In genomic region chr1:55192015-55192414, GRCm38 (mm10) we compare ENCODE assay signal across 7 mouse cellular contexts. TPM values are rescaled to one million over a fixed set of nuclear protein-coding genes. Genes with fewer than 3 reads are reported as not detected.
A peak's percentile ranks its signal among the peaks of the same experiment; 100 is the strongest.
DNase-seq lines count a peak whose midpoint lies in the region; ATAC-seq and TF ChIP-seq lines count a peak whose summit lies in the region.

No protein-coding gene starts in this region.

- DNase-seq in neural tube, embryonic 10.5 days (ENCODE audit: extremely low spot score, low spot score), result no peak
- no peak for DNase-seq in liver, postnatal 0 days
- no peak for DNase-seq in left cerebral cortex, adult 8-10 months (ENCODE audit: low spot score in 2 of 2)
- no peak for DNase-seq in layer of hippocampus, adult 11-12 months (ENCODE audit: low spot score)
- DNase-seq in spleen, adult 18-20 months, result no peak

- H3K4me2 ChIP-seq in neural tube, embryonic 12.5 days (replicated peaks), result peak overlapping the region; percentile 43
- peak overlapping the region; percentile 32 for H3K4me2 ChIP-seq in forebrain, embryonic 16.5 days (ENCODE audit: low read length)
- H3K4me2 ChIP-seq in liver, postnatal 0 days (ENCODE audit: low read depth, low read length), result 0 out of 2 replicates have a peak overlapping the region, but pooled peaks have one; percentile 51

- no peak overlapping the region for H3K4me3 ChIP-seq in neural tube, embryonic 12.5 days
- peak overlapping the region; percentile 23 for H3K4me3 ChIP-seq in forebrain, embryonic 16.5 days (replicated peaks; ENCODE audit: low read length)
- no peak overlapping the region for H3K4me3 ChIP-seq in liver, postnatal 0 days (ENCODE audit: low read depth, low read length)

- WGBS in neural tube, embryonic 12.5 days, result 31% methylated on average over 8 of the region's 8 CpGs
- WGBS in forebrain, embryonic 16.5 days, result 10% methylated on average over 8 of the region's 8 CpGs
- WGBS in liver, postnatal 0 days (ENCODE audit: insufficient replicate concordance), result 27% methylated on average over 8 of the region's 8 CpGs

- H3K27ac ChIP-seq in neural tube, embryonic 12.5 days, result no peak overlapping the region
- no peak overlapping the region for H3K27ac ChIP-seq in forebrain, embryonic 16.5 days (ENCODE audit: low read length)
- H3K27ac ChIP-seq in liver, postnatal 0 days (ENCODE audit: low read depth), result no peak overlapping the region

- H3K36me3 ChIP-seq in neural tube, embryonic 12.5 days, result no peaks in the 10 kb centered on the region
- no peaks in the 10 kb centered on the region for H3K36me3 ChIP-seq in forebrain, embryonic 16.5 days (ENCODE audit: control insufficient read depth, insufficient read depth)
- no peaks in the 10 kb centered on the region for H3K36me3 ChIP-seq in liver, postnatal 0 days (replicated peaks; ENCODE audit: insufficient read depth, low read length)

- no peaks in the 10 kb centered on the region for H3K9me3 ChIP-seq in neural tube, embryonic 12.5 days
- H3K9me3 ChIP-seq in forebrain, embryonic 16.5 days (ENCODE audit: control insufficient read depth, low read length), result no peaks in the 10 kb centered on the region
- no peaks in the 10 kb centered on the region for H3K9me3 ChIP-seq in liver, postnatal 0 days (ENCODE audit: low read length)

- no peak for TF ChIP-seq CTCF in liver, postnatal 0 days (IDR thresholded peaks at IDR 0.05; ENCODE audit: low read depth)

- no peak for TF ChIP-seq EP300 in liver, postnatal 0 days (IDR thresholded peaks at IDR 0.05; ENCODE audit: low read depth)

- no peak for ATAC-seq in neural tube, embryonic 12.5 days (ENCODE audit: low FRiP score, low read depth)
- ATAC-seq in forebrain, embryonic 16.5 days, result peak; percentile 60
- no peak for ATAC-seq in liver, postnatal 0 days

- no peaks in the 10 kb centered on the region for H3K27me3 ChIP-seq in neural tube, embryonic 12.5 days (replicated peaks)
- no peaks in the 10 kb centered on the region for H3K27me3 ChIP-seq in forebrain, embryonic 16.5 days (replicated peaks; ENCODE audit: control insufficient read depth, insufficient read depth, low read length)
- H3K27me3 ChIP-seq in liver, postnatal 0 days (ENCODE audit: insufficient read depth, low read length), result no peaks in the 10 kb centered on the region

- H3K4me1 ChIP-seq in neural tube, embryonic 12.5 days, result peaks cover 14% of the 10 kb centered on the region
- peaks cover 3% of the 10 kb centered on the region for H3K4me1 ChIP-seq in forebrain, embryonic 16.5 days (replicated peaks; ENCODE audit: control insufficient read depth, insufficient read depth, low read length)
- H3K4me1 ChIP-seq in liver, postnatal 0 days (ENCODE audit: insufficient read depth), result peaks cover 2% of the 10 kb centered on the region; the same call in 1 of the 2 replicates

- no peak overlapping the region for H3K9ac ChIP-seq in neural tube, embryonic 12.5 days
- peak overlapping the region; percentile 10; the same call in 1 of the 2 replicates for H3K9ac ChIP-seq in forebrain, embryonic 16.5 days (replicated peaks; ENCODE audit: low read depth, low read length)
- no peak overlapping the region for H3K9ac ChIP-seq in liver, postnatal 0 days (replicated peaks)

RNA-seq across cellular contexts. Expression of gene Rftn2, which starts 34.6 kb away (rescaled TPM):
- polyA plus RNA-seq in neural tube, embryonic 12.5 days (2016; fragmentation: Nextera tagmentation; extraction: Ambion mirVana), result 11.7 and 12.5 TPM in 2 replicates
- 10.4 and 15.1 TPM in 2 replicates for polyA plus RNA-seq in forebrain, embryonic 16.5 days (2015; fragmentation: Nextera tagmentation; extraction: Ambion mirVana)
- polyA plus RNA-seq in liver, postnatal 0 days (2015; fragmentation: Nextera tagmentation; extraction: Ambion mirVana), result 0.41 and 0.52 TPM in 2 replicates
- total RNA-seq in left cerebral cortex, adult 8-10 months (2022), result 10 to 100 TPM; 25.6 to 27.1 (median 26.6) TPM

RNA-seq across cellular contexts. Expression of gene Mars2, which starts 45.0 kb away (rescaled TPM):
- 3.1 and 3.3 TPM in 2 replicates for polyA plus RNA-seq in neural tube, embryonic 12.5 days (2016; fragmentation: Nextera tagmentation; extraction: Ambion mirVana)
- 5.3 and 5.6 TPM in 2 replicates for polyA plus RNA-seq in forebrain, embryonic 16.5 days (2015; fragmentation: Nextera tagmentation; extraction: Ambion mirVana)
- 1.2 TPM in 2 replicates for polyA plus RNA-seq in liver, postnatal 0 days (2015; fragmentation: Nextera tagmentation; extraction: Ambion mirVana)
- 1 to 10 TPM; 7.6 to 8.5 (median 8.3) TPM for total RNA-seq in left cerebral cortex, adult 8-10 months (2022)
